Mouse (Mus musculus) small intestine, adult 2 months (tissue): ENCODE data around the gene Tspan31. TPM values are rescaled to one million over a fixed set of nuclear protein-coding genes. Genes with fewer than 3 reads are reported as not detected.

Experiments used
- H3K27ac ChIP-seq: fragments of 200-500 bp; 2 replicates; pipeline ENCODE4 v1.5.1; 2012; ENCODE audit warnings: low read depth, low read length, control low read depth, inconsistent platforms; ENCODE audit not compliant: insufficient read depth
- H3K27me3 ChIP-seq: fragments of 200-500 bp; 2 replicates; pipeline ENCODE4 v1.6.1; 2012; ENCODE audit warnings: mild to moderate bottlenecking, moderate library complexity, low read length, inconsistent platforms; ENCODE audit not compliant: control insufficient read depth, insufficient read depth
- H3K36me3 ChIP-seq: fragments of 200-500 bp; 2 replicates; pipeline ENCODE4 v1.6.1; 2012; ENCODE audit warnings: mild to moderate bottlenecking, low read length, control low read depth, inconsistent platforms; ENCODE audit not compliant: control insufficient read depth, insufficient read depth
- H3K4me1 ChIP-seq: fragments of 200-500 bp; 2 replicates; pipeline ENCODE4 v1.6.1; 2012; ENCODE audit warnings: low read length, inconsistent platforms, mixed read lengths; ENCODE audit not compliant: control insufficient read depth, insufficient read depth, insufficient read length
- H3K4me3 ChIP-seq: fragments of 200-500 bp; 2 replicates; pipeline ENCODE4 v1.5.1; 2012; ENCODE audit warnings: low read depth, mild to moderate bottlenecking, control low read depth, inconsistent platforms, low read length, moderate library complexity
- CTCF ChIP-seq: fragments of 200-500 bp; IDR thresholded peaks from 2 replicates; pipeline ENCODE4 v1.5.1; 2012; ENCODE audit warnings: low read depth, mild to moderate bottlenecking, control low read depth, inconsistent platforms, low read length, moderate library complexity, mixed read lengths; ENCODE audit not compliant: insufficient replicate concordance, insufficient read length; ENCODE audit errors: extremely low read depth
- POLR2A ChIP-seq: fragments of 200-500 bp; IDR thresholded peaks from 2 replicates; pipeline ENCODE4 v1.6.1; 2012; ENCODE audit warnings: low read depth, mild to moderate bottlenecking, control low read depth, inconsistent platforms, low read length, moderate library complexity
- WGBS: fragments of 180-500 bp; shearing (Covaris S2); methylation state at CpG from one replicate; pipeline ENCODE4 v1.1.7; 2018; 5-methylcytosine and 5-hydroxymethylcytosine counted together
- polyA plus RNA-seq: library from polyadenylated mRNA; depleted of rRNA; stranded (reverse); fragments of >200 nt; gene quantifications from 2 replicates; pipeline ENCODE4 v1.2.3, GENCODE M21; 2012; rRNA removed

Tspan31 gene
- polyA plus RNA-seq, 1 experiment = 48.9 TPM

DNA sequence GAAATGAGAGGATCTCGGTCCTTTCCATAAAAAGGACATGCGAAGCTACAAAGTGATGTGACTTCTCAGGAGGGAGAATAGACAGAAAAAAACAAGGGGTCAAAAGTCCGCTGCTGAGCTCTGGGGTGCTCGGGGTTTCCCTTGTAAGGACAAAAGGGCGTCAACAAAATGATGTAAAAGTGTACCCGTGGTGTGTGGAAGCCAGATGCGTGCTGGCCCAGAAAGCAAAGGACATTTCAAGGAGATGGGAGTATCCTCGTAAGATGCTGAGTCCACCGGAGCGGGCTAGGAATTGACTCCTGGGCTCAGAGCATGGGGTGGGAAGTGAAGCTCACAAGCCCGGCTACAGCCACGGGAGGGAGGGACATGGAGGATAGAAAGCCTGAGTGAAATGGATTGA is 32.4 kb downstream of the Tspan31 start:
- Histone ChIP-seq H3K4me3 (no peak overlapping the region), H3K27me3 (no peaks in the 10 kb centered on the region), H3K4me1 (no peaks in the 10 kb centered on the region; the same call in 1 of the 2 replicates), H3K36me3 (no peaks in the 10 kb centered on the region), H3K27ac (no peak overlapping the region)
- no peak for TF ChIP-seq CTCF
- no peak for TF ChIP-seq POLR2A
- 62% methylated on average over 12 of the region's 12 CpGs for WGBS

DNA sequence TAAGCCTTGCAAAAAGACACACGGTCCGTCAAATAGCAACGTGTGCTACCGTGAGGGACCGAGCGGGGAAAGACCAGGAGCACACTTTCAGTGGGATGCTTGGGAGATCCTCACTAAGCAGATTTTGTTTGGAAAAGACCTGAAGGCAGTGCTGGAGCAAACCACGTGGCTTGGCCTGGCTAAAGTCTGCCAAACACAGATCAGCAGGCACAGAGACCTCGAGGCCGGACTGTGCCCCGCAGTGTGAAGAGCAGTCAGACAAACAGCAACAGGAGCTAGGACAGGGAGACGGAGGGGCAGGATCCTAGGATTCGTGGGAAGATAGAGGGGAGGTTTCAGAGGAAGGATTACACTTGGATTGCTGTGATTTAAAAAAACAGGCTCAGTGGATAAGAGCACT is 33.8 kb downstream of the Tspan31 start:
- no peak for TF ChIP-seq POLR2A
- TF ChIP-seq CTCF = no peak
- Histone ChIP-seq H3K36me3 (no peaks in the 10 kb centered on the region), H3K27me3 (no peaks in the 10 kb centered on the region), H3K4me3 (no peak overlapping the region), H3K27ac (no peak overlapping the region), H3K4me1 (no peaks in the 10 kb centered on the region; the same call in 1 of the 2 replicates)
- WGBS = 76% methylated on average over 12 of the region's 12 CpGs

DNA sequence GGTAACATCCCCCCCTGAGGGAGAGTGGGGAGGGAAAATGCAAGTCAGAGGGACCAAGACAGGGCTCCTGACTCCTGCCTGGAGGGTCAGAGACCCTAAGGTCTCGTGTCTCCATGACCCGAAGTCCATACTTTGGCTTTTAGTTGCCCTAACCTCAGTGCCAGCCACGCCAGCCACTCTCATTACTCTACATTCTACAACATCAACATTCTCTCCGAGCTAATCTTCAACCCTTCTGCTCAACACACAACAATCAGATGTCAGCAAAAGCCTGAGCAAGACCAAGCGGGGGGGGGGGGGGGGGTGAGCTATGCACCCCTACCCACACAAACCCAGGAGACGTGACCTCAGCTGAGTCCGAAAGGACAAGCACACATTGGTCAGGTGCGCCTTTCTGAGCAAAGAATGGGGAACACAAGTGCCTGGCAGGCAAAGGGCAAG is 36.7 kb downstream of the Tspan31 start:
- Histone ChIP-seq H3K27ac (no peak overlapping the region), H3K36me3 (peaks cover 4% of the 10 kb centered on the region; the same call in 1 of the 2 replicates), H3K27me3 (no peaks in the 10 kb centered on the region), H3K4me3 (no peak overlapping the region), H3K4me1 (no peaks in the 10 kb centered on the region)
- WGBS = 74% methylated on average over 8 of the region's 8 CpGs
- TF ChIP-seq CTCF = no peak
- no peak for TF ChIP-seq POLR2A

DNA sequence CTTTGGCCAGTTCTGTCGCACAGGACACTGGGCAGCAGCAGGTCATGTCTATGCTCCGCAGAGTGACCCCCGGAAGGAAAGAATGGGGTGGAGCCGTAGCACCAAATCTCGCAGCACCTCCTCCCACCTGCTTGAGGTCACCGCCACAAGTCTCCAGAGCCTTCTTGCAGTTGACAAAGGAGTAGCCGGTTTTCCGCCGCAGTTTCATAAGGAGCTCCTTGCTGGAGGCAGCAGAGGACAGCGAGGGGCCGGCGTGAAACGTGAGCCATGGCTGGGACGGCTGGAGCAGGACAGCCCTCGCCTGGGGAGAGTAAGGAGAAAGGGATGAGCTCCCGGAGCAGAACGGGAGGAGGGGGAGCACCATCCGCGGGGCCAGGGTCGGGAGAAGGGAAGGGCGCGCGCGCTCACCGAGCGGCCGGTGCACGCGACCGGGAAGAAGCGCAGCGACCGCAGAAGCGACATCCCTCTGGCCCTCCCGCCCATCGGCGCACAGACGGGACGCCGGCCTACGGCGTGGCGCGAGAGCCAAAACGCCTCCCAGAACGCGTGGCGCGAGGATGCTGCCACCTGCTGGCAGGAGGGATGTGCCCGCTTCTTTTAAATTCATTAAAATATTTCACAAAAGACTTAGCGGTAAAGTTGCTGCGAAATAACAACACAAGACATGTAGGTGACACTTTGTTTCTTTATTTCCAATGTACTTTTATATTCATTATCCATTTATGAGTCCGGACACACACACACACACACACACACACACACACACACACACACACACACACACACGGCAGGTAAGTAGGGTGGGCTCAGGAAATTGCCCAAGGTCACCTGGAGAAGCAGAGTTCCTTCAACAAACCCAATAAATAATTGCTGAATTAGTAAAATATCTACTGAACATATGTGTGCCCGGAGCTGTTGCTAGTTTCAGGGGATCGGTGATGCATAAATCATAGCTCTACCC is 39.4 kb downstream of the Tspan31 start, which contains the start of gene Tsfm:
TSS of gene Tsfm (minus strand) at position 505 of the 961 bp plus-strand sequence.
- WGBS = 5% methylated on average over 56 of the region's 56 CpGs
- no peaks in the 10 kb centered on the region for H3K27me3 ChIP-seq
- no peaks in the 10 kb centered on the region for H3K4me1 ChIP-seq
- peak within 1 kb of the TSS; percentile 87 for H3K4me3 ChIP-seq
- H3K27ac ChIP-seq = peak within 1 kb of the TSS; percentile 30; the same call in 1 of the 2 replicates
- TF ChIP-seq CTCF (peak; percentile 98), POLR2A (0 out of 2 replicates have a peak, but pooled peaks have one; percentile 51)
- peaks cover 16% of the 10 kb centered on the region for H3K36me3 ChIP-seq

DNA sequence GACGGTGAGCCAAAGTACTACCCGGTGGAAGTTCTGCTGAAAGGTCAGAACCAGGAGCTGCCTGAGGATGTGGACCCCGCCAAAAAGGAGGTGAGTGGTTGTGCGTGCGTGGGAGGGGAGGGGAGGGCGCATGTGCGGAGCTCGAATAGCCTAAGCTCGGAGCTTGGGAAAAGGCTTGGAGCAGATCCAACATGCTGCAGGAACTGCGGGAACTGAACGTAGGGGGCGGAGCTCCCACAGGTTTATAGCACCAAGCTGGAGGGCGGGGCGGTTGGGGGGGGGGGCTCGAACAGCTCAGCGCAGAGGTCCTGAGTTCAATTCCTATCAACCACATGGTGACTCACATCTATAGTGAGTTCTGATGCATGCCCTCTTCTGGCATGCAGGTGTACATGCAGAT is 51.6 kb downstream of the Tspan31 start:
- Histone ChIP-seq H3K36me3 (peaks cover 9% of the 10 kb centered on the region), H3K27me3 (no peaks in the 10 kb centered on the region), H3K4me3 (no peak overlapping the region), H3K4me1 (no peaks in the 10 kb centered on the region), H3K27ac (no peak overlapping the region)
- 57% methylated on average over 16 of the region's 16 CpGs for WGBS
- TF ChIP-seq POLR2A (no peak), CTCF (no peak)

Other genes with a start within 250 kb of the Tspan31 start
- 3.6 and 6.3 TPM in 2 replicates for gene Atp23, start 168.9 kb downstream of the Tspan31 start, polyA plus RNA-seq
- gene Ctdsp2, start 91.5 kb downstream of the Tspan31 start, polyA plus RNA-seq = 43.9 and 118 TPM in 2 replicates
- 2.4 and 6.9 TPM in 2 replicates for gene Avil, start 69.6 kb downstream of the Tspan31 start, polyA plus RNA-seq
- 24.7 and 36.4 TPM in 2 replicates for gene Tsfm, start 39.4 kb downstream of the Tspan31 start, polyA plus RNA-seq
- 9.6 and 10.3 TPM in 2 replicates for gene Mettl1, start 28.9 kb downstream of the Tspan31 start, polyA plus RNA-seq
- 1.2 TPM in 2 replicates for gene Eef1akmt3, start 28.8 kb downstream of the Tspan31 start, polyA plus RNA-seq
- 0.22 and 0.29 TPM in 2 replicates for gene Cyp27b1, start 22.0 kb downstream of the Tspan31 start, polyA plus RNA-seq
- gene March9, start 10.1 kb downstream of the Tspan31 start, polyA plus RNA-seq = 1.9 and 6.9 TPM in 2 replicates
- 57.6 and 108 TPM in 2 replicates for gene Cdk4, start 6.7 kb downstream of the Tspan31 start, polyA plus RNA-seq
- 6.1 and 15.6 TPM in 2 replicates for gene Agap2, start 5.0 kb upstream of the Tspan31 start, polyA plus RNA-seq
- gene Os9, start 50.9 kb upstream of the Tspan31 start, polyA plus RNA-seq = 59.8 and 117 TPM in 2 replicates
- 228 and 484 TPM in 2 replicates for gene B4galnt1, start 95.0 kb upstream of the Tspan31 start, polyA plus RNA-seq
- gene Slc26a10, start 110.4 kb upstream of the Tspan31 start, polyA plus RNA-seq = 0.56 and 0.85 TPM in 2 replicates
- gene Arhgef25, start 119.8 kb upstream of the Tspan31 start, polyA plus RNA-seq = 8.8 and 10.4 TPM in 2 replicates
- gene Dtx3, start 125.5 kb upstream of the Tspan31 start, polyA plus RNA-seq = 24.0 and 35.3 TPM in 2 replicates
- 13.8 and 31.4 TPM in 2 replicates for gene Pip4k2c, start 141.3 kb upstream of the Tspan31 start, polyA plus RNA-seq
- gene Kif5a, start 193.1 kb upstream of the Tspan31 start, polyA plus RNA-seq = 1.1 and 1.8 TPM in 2 replicates
- gene Dctn2, start 196.1 kb upstream of the Tspan31 start, polyA plus RNA-seq = 92.0 and 190 TPM in 2 replicates
- gene Mbd6, start 218.8 kb upstream of the Tspan31 start, polyA plus RNA-seq = 39.3 and 76.2 TPM in 2 replicates
- 24.0 and 30.7 TPM in 2 replicates for gene Mars, start 241.5 kb upstream of the Tspan31 start, polyA plus RNA-seq